Mouse (Mus musculus) urinary bladder, adult 18-20 months (tissue): ENCODE measurements around the gene Hnrnpm.
"Not testable (repeated sequence)": the region's sequence is repeated elsewhere in the genome, so short reads cannot be mapped to it uniquely, and the experiment has no call there.

Experiments
- DNase-seq, 2 experiments: peaks; one replicate each; pipeline ENCODE4 v3.0.0; 2022; ENCODE audit warnings: low spot score in 2 of 2, mixed read lengths in 2 of 2

Hnrnpm gene

GRCm38 (mm10) chr17:33669681-33670080, 17.0 kb downstream of the Hnrnpm start:
- no peak for DNase-seq

- DNase-seq = no peak
Measured at GRCm38 (mm10) chr17:33666813-33667212, 19.8 kb downstream of the Hnrnpm start.

GRCm38 (mm10) chr17:33649781-33650475, 36.7 kb downstream of the Hnrnpm start:
- DNase-seq = no peak

GRCm38 (mm10) chr17:33645073-33645472, 41.6 kb downstream of the Hnrnpm start:
- no peak for DNase-seq

- DNase-seq = no peak
Measured at GRCm38 (mm10) chr17:33644068-33644467, 42.6 kb downstream of the Hnrnpm start.

GRCm38 (mm10) chr17:33639743-33640142, 46.9 kb downstream of the Hnrnpm start:
- DNase-seq = no peak

GRCm38 (mm10) chr17:33637516-33638276, 49.0 kb downstream of the Hnrnpm start, which contains the start of gene Pram1:
Gene Pram1, plus strand, starts transcription at chr17:33638056.
- no peak for DNase-seq

GRCm38 (mm10) chr17:33637038-33637437, 49.6 kb downstream of the Hnrnpm start:
- DNase-seq = no peak

GRCm38 (mm10) chr17:33631796-33632195, 54.9 kb downstream of the Hnrnpm start:
- no peak for DNase-seq

GRCm38 (mm10) chr17:33631236-33631635, 55.4 kb downstream of the Hnrnpm start:
- DNase-seq = no peak

- no peak for DNase-seq
Measured at GRCm38 (mm10) chr17:33630171-33630895, 56.3 kb downstream of the Hnrnpm start.

GRCm38 (mm10) chr17:33629487-33630125, 57.1 kb downstream of the Hnrnpm start:
- no peak for DNase-seq

- DNase-seq = peak; percentile 85 to 88
Measured at GRCm38 (mm10) chr17:33628621-33629486, 57.8 kb downstream of the Hnrnpm start, which contains the start of gene Zfp414. Gene Zfp414, plus strand, starts transcription at chr17:33629090.

GRCm38 (mm10) chr17:33627281-33627680, 59.4 kb downstream of the Hnrnpm start:
- no peak for DNase-seq

GRCm38 (mm10) chr17:33613726-33614125, 72.9 kb downstream of the Hnrnpm start:
- not testable (repeated sequence) for DNase-seq

GRCm38 (mm10) chr17:33610548-33610947, 76.1 kb downstream of the Hnrnpm start:
- no peak for DNase-seq

- DNase-seq = no peak
Measured at GRCm38 (mm10) chr17:33607273-33607672, 79.4 kb downstream of the Hnrnpm start.

GRCm38 (mm10) chr17:33601947-33602346, 84.7 kb downstream of the Hnrnpm start:
- no peak for DNase-seq

- DNase-seq = no peak
Measured at GRCm38 (mm10) chr17:33600831-33601230, 85.8 kb downstream of the Hnrnpm start.

- no peak for DNase-seq
Measured at GRCm38 (mm10) chr17:33599836-33600475, 86.7 kb downstream of the Hnrnpm start.
